Mouse (Mus musculus): ENCODE results near the gene Vps37b.

GRCm38 (mm10) chr5:123996194-123996593 lies 35.9 kb downstream of the Vps37b start:
- TF ChIP-seq CTCF (conservative IDR thresholded peaks at IDR 0.05; ENCODE audit: low read length): peak; percentile 76
- TF ChIP-seq POU5F1 (IDR thresholded peaks at IDR 0.05; ENCODE audit: borderline replicate concordance, low read length): no peak
